Mouse (Mus musculus) heart, postnatal 0 days (tissue): Measurements from ENCODE around the gene Zfp775. TPM values are rescaled to one million over a fixed set of nuclear protein-coding genes. Genes with fewer than 3 reads are reported as not detected.

Source experiments
- ATAC-seq: fragments of 200-750 bp; cut with Nextera tagmentation; 2 replicates; pipeline ENCODE4 v1.8.0; 2017; ENCODE audit warnings: low read depth, moderate number of reproducible peaks, moderate library complexity; ENCODE audit not compliant: insufficient read depth
- DNase-seq: peaks from one replicate; pipeline ENCODE4 v3.0.0-alpha.2; 2016; ENCODE audit warnings: low spot score
- H3K27ac ChIP-seq: fragments of 300-500 bp; sonication (generic); 2 replicates; pipeline ENCODE4 v1.5.1; 2014; ENCODE audit warnings: low read depth, mild to moderate bottlenecking
- H3K27me3 ChIP-seq: fragments of 300-500 bp; sonication (generic); 2 replicates; pipeline ENCODE4 v1.6.1; 2014; ENCODE audit warnings: low read length, mixed read lengths; ENCODE audit not compliant: control insufficient read depth, insufficient read depth
- H3K36me3 ChIP-seq: fragments of 300-500 bp; sonication (generic); replicated peaks from 2 replicates; pipeline ENCODE4 v1.6.1; 2014; ENCODE audit warnings: low read length, mixed read lengths; ENCODE audit not compliant: control insufficient read depth, insufficient read depth
- H3K4me1 ChIP-seq: fragments of 300-500 bp; sonication (generic); 2 replicates; pipeline ENCODE4 v1.6.1; 2014; ENCODE audit warnings: antibody characterized with exemption; ENCODE audit not compliant: control insufficient read depth, insufficient read depth
- H3K4me2 ChIP-seq: fragments of 300-500 bp; sonication (generic); 2 replicates; pipeline ENCODE4 v1.6.1; 2014; ENCODE audit warnings: low read depth, mild to moderate bottlenecking, low read length, moderate library complexity
- H3K4me3 ChIP-seq: fragments of 300-500 bp; sonication (generic); 2 replicates; pipeline ENCODE4 v1.5.1; 2014; ENCODE audit warnings: low read depth, low read length
- H3K9ac ChIP-seq: fragments of 300-500 bp; sonication (generic); replicated peaks from 2 replicates; pipeline ENCODE4 v1.6.1; 2014; ENCODE audit warnings: low read depth, low read length, mixed read lengths
- H3K9me3 ChIP-seq: fragments of 300-500 bp; sonication (generic); replicated peaks from 2 replicates; pipeline ENCODE4 v1.6.1; 2016; ENCODE audit warnings: low read length; ENCODE audit not compliant: control insufficient read depth
- CTCF ChIP-seq: IDR thresholded peaks from 2 replicates; pipeline ENCODE4 v1.5.1; 2016; ENCODE audit warnings: antibody characterized with exemption, control low read depth, low read depth
- EP300 ChIP-seq: IDR thresholded peaks from 2 replicates; pipeline ENCODE4 v1.6.1; 2016; ENCODE audit warnings: antibody characterized with exemption, low read depth
- WGBS: fragments of 180-500 bp; shearing (Covaris S2); extraction: QIAGEN DNeasy Blood & Tissue Kit; methylation state at CpG from one replicate; pipeline ENCODE4 v1.1.7; 2014; 5-methylcytosine and 5-hydroxymethylcytosine counted together
- polyA plus RNA-seq: library from polyadenylated mRNA; unstranded; fragments of >200 nt; fragmentation: Nextera tagmentation; extraction: Ambion mirVana; gene quantifications from 2 replicates; pipeline ENCODE4 v1.2.1, GENCODE M21; 2015
- total RNA-seq: library from RNA; depleted of rRNA; stranded (reverse); fragments of >200 nt; gene quantifications from 2 replicates; pipeline ENCODE4 v1.2.3, GENCODE M21; 2014; ENCODE audit warnings: low replicate concordance

Gene Zfp775
- total and polyA plus RNA-seq, 2 experiments from 2014 or later: 4.0 to 5.7 TPM

GRCm38 (mm10) chr6:48596545-48597232, 5.2 kb upstream of the Zfp775 start:
- Histone ChIP-seq H3K36me3 (peaks cover 39% of the 10 kb centered on the region), H3K9me3 (0 out of 2 replicates have a peak, but pooled peaks cover 7% of the 10 kb centered on the region), H3K4me1 (peaks cover 18% of the 10 kb centered on the region), H3K4me2 (no peak overlapping the region), H3K27me3 (no peaks in the 10 kb centered on the region), H3K4me3 (no peak overlapping the region), H3K27ac (no peak overlapping the region), H3K9ac (no peak overlapping the region)
- ATAC-seq (no peak), DNase-seq (no peak)
- no peak for TF ChIP-seq CTCF
- TF ChIP-seq EP300: no peak
- 96% methylated on average over 45 of the region's 45 CpGs for WGBS

GRCm38 (mm10) chr6:48597233-48597625, 4.6 kb upstream of the Zfp775 start:
- DNase-seq (no peak), ATAC-seq (no peak)
- no peak overlapping the region for H3K4me3 ChIP-seq
- no peak overlapping the region for H3K9ac ChIP-seq
- WGBS: 96% methylated on average over 27 of the region's 27 CpGs
- peaks cover 18% of the 10 kb centered on the region for H3K4me1 ChIP-seq
- TF ChIP-seq EP300 (no peak), CTCF (no peak)
- no peaks in the 10 kb centered on the region for H3K27me3 ChIP-seq
- no peak overlapping the region for H3K4me2 ChIP-seq
- peaks cover 39% of the 10 kb centered on the region for H3K36me3 ChIP-seq
- H3K9me3 ChIP-seq: 0 out of 2 replicates have a peak, but pooled peaks cover 7% of the 10 kb centered on the region
- no peak overlapping the region for H3K27ac ChIP-seq

DNA sequence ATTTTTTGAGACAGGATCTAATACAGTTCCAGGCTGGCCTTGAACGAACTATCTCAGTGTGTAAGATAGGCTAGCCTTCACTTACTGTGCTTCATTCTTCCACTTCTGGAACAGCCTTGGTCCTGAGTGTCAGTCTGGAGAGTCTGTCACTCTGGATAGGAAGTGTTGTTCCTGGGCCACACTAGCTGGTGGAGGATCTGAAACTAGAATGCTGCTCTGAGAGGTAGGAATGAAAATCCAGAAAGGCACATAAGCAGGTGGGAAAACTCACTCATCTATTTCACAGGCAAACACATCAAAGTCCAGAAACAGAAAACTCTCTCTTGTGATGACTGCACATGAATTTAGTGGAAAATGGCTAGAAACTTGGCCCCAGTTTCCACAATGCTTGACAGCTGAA, 1.3 kb upstream of the Zfp775 start:
- Histone ChIP-seq H3K9me3 (0 out of 2 replicates have a peak, but pooled peaks cover 7% of the 10 kb centered on the region), H3K9ac (no peak overlapping the region), H3K36me3 (peaks cover 43% of the 10 kb centered on the region), H3K27ac (no peak overlapping the region), H3K4me1 (peaks cover 7% of the 10 kb centered on the region), H3K4me2 (no peak overlapping the region), H3K4me3 (no peak overlapping the region), H3K27me3 (no peaks in the 10 kb centered on the region)
- no peak for DNase-seq
- no peak for ATAC-seq
- TF ChIP-seq CTCF (no peak), EP300 (no peak)
- whole genome bisulfite sequencing: 80% methylated on average over 1 of the region's 1 CpGs

GRCm38 (mm10) chr6:48602080-48602741, 348 bp downstream of the Zfp775 start:
- Histone ChIP-seq H3K9me3 (0 out of 2 replicates have a peak, but pooled peaks cover 2% of the 10 kb centered on the region), H3K4me1 (peaks cover 7% of the 10 kb centered on the region), H3K4me2 (peak overlapping the region; percentile 80), H3K27ac (peak overlapping the region; percentile 85), H3K4me3 (peak overlapping the region; percentile 73), H3K9ac (peak overlapping the region; percentile 69), H3K36me3 (peaks cover 28% of the 10 kb centered on the region), H3K27me3 (no peaks in the 10 kb centered on the region)
- ATAC-seq (peak; percentile 30), DNase-seq (no peak)
- no peak for TF ChIP-seq EP300
- no peak for TF ChIP-seq CTCF
- WGBS: 2% methylated on average over 28 of the region's 28 CpGs

- TF ChIP-seq EP300 (no peak), CTCF (no peak)
- DNase-seq: no peak
- Histone ChIP-seq H3K27me3 (no peaks in the 10 kb centered on the region), H3K9me3 (no peaks in the 10 kb centered on the region), H3K36me3 (0 out of 2 replicates have a peak, but pooled peaks cover 13% of the 10 kb centered on the region), H3K9ac (no peak overlapping the region), H3K27ac (no peak overlapping the region), H3K4me3 (no peak overlapping the region), H3K4me1 (0 out of 2 replicates have a peak, but pooled peaks cover 2% of the 10 kb centered on the region), H3K4me2 (no peak overlapping the region)
- ATAC-seq: no peak
- WGBS: 87% methylated on average over 2 of the region's 2 CpGs
These were observed 6.3 kb downstream of the Zfp775 start for GRCm38 (mm10) chr6:48608124-48608523.
